Mouse (Mus musculus): ENCODE results near the gene Hivep3. TPM values are rescaled to one million over a fixed set of nuclear protein-coding genes. Genes with fewer than 3 reads are reported as not detected.

Hivep3 gene
- polyA plus RNA-seq, 1 experiment from 2014 or later, result 5.7 TPM

- ATAC-seq (ENCODE audit: insufficient read depth, low FRiP score, low TSS enrichment) (no peak), DNase-seq (ENCODE audit: low spot score) (no peak)
- no peaks in the 10 kb centered on the region for H3K27me3 ChIP-seq (ENCODE audit: control insufficient read depth, insufficient read depth, low read length)
- H3K27ac ChIP-seq (ENCODE audit: low read depth, low read length), result no peak overlapping the region
- H3K4me1 ChIP-seq (ENCODE audit: control insufficient read depth, insufficient read depth, low read length), result peaks cover under 1% of the 10 kb centered on the region
- no peak overlapping the region for H3K4me3 ChIP-seq (ENCODE audit: low read depth, low read length)
- WGBS, result 89% methylated on average over 12 of the region's 12 CpGs
- H3K9ac ChIP-seq (ENCODE audit: low read length), result no peak overlapping the region
- no peaks in the 10 kb centered on the region for H3K36me3 ChIP-seq (ENCODE audit: control insufficient read depth, insufficient read depth, low read length)
- H3K9me3 ChIP-seq (ENCODE audit: control insufficient read depth, low read length), result no peaks in the 10 kb centered on the region
- H3K4me2 ChIP-seq (ENCODE audit: low read depth), result no peak overlapping the region
These were observed 247.6 kb downstream of the Hivep3 start for GRCm38 (mm10) chr4:119981047-119981720.

DNA sequence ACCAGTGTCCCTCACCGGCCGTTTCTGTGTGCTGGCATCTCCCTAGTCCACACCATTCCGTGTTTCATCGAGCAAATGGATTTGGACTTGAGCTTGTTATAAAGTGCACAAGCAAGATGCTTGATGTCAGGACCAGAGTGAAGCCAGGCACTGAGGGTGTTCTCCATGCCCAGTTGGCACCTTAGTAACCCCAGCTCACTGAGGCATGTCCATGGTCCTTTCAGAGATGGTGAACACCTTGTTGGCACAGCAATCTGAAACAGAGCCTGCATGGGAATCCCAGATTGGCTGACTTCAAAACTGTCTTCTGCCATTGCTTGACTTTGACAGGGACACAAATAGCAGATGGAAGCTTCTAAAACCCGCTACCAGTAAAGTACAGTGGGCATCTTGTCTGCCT, 252.5 kb downstream of the Hivep3 start:
- no peak for ATAC-seq (ENCODE audit: insufficient read depth, low FRiP score, low TSS enrichment)
- no peak overlapping the region for H3K4me3 ChIP-seq (ENCODE audit: low read depth, low read length)
- no peak overlapping the region for H3K4me2 ChIP-seq (ENCODE audit: low read depth)
- no peaks in the 10 kb centered on the region for H3K36me3 ChIP-seq (ENCODE audit: control insufficient read depth, insufficient read depth, low read length)
- no peaks in the 10 kb centered on the region for H3K27me3 ChIP-seq (ENCODE audit: control insufficient read depth, insufficient read depth, low read length)
- H3K4me1 ChIP-seq (ENCODE audit: control insufficient read depth, insufficient read depth, low read length), result peaks cover 13% of the 10 kb centered on the region
- 84% methylated on average over 5 of the region's 5 CpGs for WGBS
- no peak for DNase-seq (ENCODE audit: low spot score)
- no peaks in the 10 kb centered on the region for H3K9me3 ChIP-seq (ENCODE audit: control insufficient read depth, low read length)
- H3K9ac ChIP-seq (ENCODE audit: low read length), result no peak overlapping the region
- H3K27ac ChIP-seq (ENCODE audit: low read depth, low read length), result no peak overlapping the region

DNA sequence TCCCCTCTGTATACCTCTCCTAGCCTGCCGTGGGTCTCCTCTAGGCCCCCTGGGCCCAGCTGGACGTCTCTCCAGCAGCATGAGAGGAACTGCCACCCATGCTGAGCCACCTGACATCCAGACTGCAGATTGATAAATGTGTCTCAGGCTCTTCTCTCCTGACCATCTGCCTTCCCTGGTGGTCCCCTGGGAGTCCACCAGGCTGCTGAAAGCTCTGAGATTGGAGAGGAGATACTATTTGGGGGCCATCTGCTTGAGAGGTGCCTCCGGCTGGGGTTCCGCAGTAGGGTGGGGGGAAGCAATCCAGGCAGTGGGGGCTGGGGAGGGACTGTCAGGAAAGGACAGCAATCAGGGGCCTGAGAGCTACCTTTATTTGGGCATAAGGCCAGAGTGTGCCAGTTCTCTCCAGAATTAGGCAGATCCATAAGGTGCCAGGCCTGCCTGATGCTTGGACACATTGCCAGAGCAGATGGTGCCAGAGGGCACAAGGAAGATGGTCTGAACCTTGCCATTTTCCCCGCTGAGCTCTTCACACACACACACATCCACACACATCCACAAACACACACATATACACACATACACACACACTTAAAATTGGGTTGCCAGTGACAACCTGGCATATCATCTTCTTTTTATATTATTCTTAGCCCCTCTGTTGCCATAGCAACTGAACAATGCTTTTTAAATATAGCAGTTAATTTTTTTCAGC, 253.2 kb downstream of the Hivep3 start:
- Histone ChIP-seq H3K4me1 (ENCODE audit: control insufficient read depth, insufficient read depth, low read length) (peaks cover 13% of the 10 kb centered on the region), H3K27ac (ENCODE audit: low read depth, low read length) (no peak overlapping the region), H3K9ac (ENCODE audit: low read length) (no peak overlapping the region), H3K4me3 (ENCODE audit: low read depth, low read length) (no peak overlapping the region), H3K9me3 (ENCODE audit: control insufficient read depth, low read length) (no peaks in the 10 kb centered on the region), H3K4me2 (ENCODE audit: low read depth) (no peak overlapping the region), H3K27me3 (ENCODE audit: control insufficient read depth, insufficient read depth, low read length) (no peaks in the 10 kb centered on the region), H3K36me3 (ENCODE audit: control insufficient read depth, insufficient read depth, low read length) (no peaks in the 10 kb centered on the region)
- peak; percentile 48 for ATAC-seq (ENCODE audit: insufficient read depth, low FRiP score, low TSS enrichment)
- peak; percentile 54 for DNase-seq (ENCODE audit: low spot score)
- 39% methylated on average over 5 of the region's 5 CpGs for WGBS

GRCm38 (mm10) chr4:119987376-119988087, 253.9 kb downstream of the Hivep3 start:
- H3K4me1 ChIP-seq (ENCODE audit: control insufficient read depth, insufficient read depth, low read length), result peaks cover 13% of the 10 kb centered on the region
- H3K4me3 ChIP-seq (ENCODE audit: low read depth, low read length), result no peak overlapping the region
- H3K27me3 ChIP-seq (ENCODE audit: control insufficient read depth, insufficient read depth, low read length), result no peaks in the 10 kb centered on the region
- H3K9me3 ChIP-seq (ENCODE audit: control insufficient read depth, low read length), result no peaks in the 10 kb centered on the region
- no peak overlapping the region for H3K9ac ChIP-seq (ENCODE audit: low read length)
- DNase-seq (ENCODE audit: low spot score) (peak; percentile 39), ATAC-seq (ENCODE audit: insufficient read depth, low FRiP score, low TSS enrichment) (0 out of 2 replicates have a peak, but pooled peaks have one; percentile 38)
- H3K36me3 ChIP-seq (ENCODE audit: control insufficient read depth, insufficient read depth, low read length), result no peaks in the 10 kb centered on the region
- WGBS, result 34% methylated on average over 4 of the region's 4 CpGs
- H3K27ac ChIP-seq (ENCODE audit: low read depth, low read length), result no peak overlapping the region
- no peak overlapping the region for H3K4me2 ChIP-seq (ENCODE audit: low read depth)

DNA sequence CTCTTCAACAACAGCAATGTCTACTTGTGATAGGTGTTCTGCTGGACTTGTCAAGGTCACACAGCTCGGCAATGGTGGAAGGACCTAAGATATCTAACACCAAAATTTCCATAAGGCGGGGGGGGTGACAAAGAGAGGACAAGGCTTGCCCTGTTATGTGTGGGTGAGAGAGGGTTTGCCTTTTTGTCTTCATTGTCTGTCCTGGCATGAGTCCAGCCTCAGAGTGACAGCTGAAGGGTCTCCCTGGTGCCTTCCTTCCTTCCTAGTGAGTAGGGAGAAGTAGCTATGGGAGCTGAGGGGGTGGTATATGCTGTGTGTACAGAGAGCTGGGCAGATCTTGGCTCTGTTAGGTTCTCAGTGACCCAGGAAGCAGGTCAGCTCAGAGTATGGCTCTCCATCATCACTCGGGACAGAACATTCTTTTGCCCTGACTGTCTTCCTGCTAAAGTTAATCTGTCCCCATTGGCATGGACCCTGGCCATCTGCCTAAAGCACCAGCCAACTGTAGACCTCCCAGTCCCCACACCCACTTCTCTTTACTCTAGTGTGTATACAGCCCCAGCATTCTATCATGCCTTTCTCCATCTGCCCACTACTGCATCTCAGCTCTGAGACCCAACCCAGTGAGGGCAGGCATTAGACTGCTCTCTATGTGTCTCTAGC, 255.6 kb downstream of the Hivep3 start:
- WGBS, result 72% methylated on average over 3 of the region's 3 CpGs
- ATAC-seq (ENCODE audit: insufficient read depth, low FRiP score, low TSS enrichment), result no peak
- H3K27ac ChIP-seq (ENCODE audit: low read depth, low read length), result no peak overlapping the region

DNA sequence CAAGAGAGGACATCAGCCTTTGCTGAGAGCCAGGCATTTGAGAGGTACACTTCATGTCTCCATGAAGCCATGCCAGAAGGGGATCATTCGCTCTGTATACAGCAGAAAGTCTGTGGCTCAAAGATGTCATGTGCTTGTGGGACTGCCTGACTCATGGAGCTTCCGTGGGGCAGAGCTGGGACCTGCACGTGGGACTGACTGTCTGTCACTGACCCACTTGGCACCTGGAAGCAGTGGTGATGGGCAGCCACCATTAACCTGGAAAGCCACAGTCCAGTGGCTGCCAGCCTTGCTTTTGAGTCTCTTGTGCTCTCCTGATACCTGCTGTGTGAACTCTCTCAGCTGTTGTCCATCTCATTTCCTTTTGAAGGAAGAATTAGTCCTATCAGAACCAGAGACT, 256.8 kb downstream of the Hivep3 start:
- WGBS, result 85% methylated on average over 3 of the region's 3 CpGs
- no peak for ATAC-seq (ENCODE audit: insufficient read depth, low FRiP score, low TSS enrichment)

More for the DNA sequence above, 255.6 kb downstream of the Hivep3 start:
- Histone ChIP-seq H3K27me3 (ENCODE audit: control insufficient read depth, insufficient read depth, low read length) (no peaks in the 10 kb centered on the region), H3K36me3 (ENCODE audit: control insufficient read depth, insufficient read depth, low read length) (no peaks in the 10 kb centered on the region), H3K4me1 (ENCODE audit: control insufficient read depth, insufficient read depth, low read length) (peaks cover 13% of the 10 kb centered on the region), H3K4me3 (ENCODE audit: low read depth, low read length) (no peak overlapping the region), H3K9me3 (ENCODE audit: control insufficient read depth, low read length) (no peaks in the 10 kb centered on the region), H3K4me2 (ENCODE audit: low read depth) (no peak overlapping the region), H3K9ac (ENCODE audit: low read length) (no peak overlapping the region)
- DNase-seq (ENCODE audit: low spot score), result no peak

GRCm38 (mm10) chr4:119990841-119991240, 257.3 kb downstream of the Hivep3 start:
- Histone ChIP-seq H3K4me2 (ENCODE audit: low read depth) (no peak overlapping the region), H3K9me3 (ENCODE audit: control insufficient read depth, low read length) (no peaks in the 10 kb centered on the region), H3K4me3 (ENCODE audit: low read depth, low read length) (no peak overlapping the region), H3K27ac (ENCODE audit: low read depth, low read length) (no peak overlapping the region), H3K36me3 (ENCODE audit: control insufficient read depth, insufficient read depth, low read length) (no peaks in the 10 kb centered on the region), H3K9ac (ENCODE audit: low read length) (no peak overlapping the region), H3K4me1 (ENCODE audit: control insufficient read depth, insufficient read depth, low read length) (peaks cover 13% of the 10 kb centered on the region), H3K27me3 (ENCODE audit: control insufficient read depth, insufficient read depth, low read length) (no peaks in the 10 kb centered on the region)
- ATAC-seq (ENCODE audit: insufficient read depth, low FRiP score, low TSS enrichment) (no peak), DNase-seq (ENCODE audit: low spot score) (no peak)
- WGBS, result 93% methylated on average over 3 of the region's 3 CpGs

More for the DNA sequence above, 256.8 kb downstream of the Hivep3 start:
- Histone ChIP-seq H3K4me3 (ENCODE audit: low read depth, low read length) (no peak overlapping the region), H3K27me3 (ENCODE audit: control insufficient read depth, insufficient read depth, low read length) (no peaks in the 10 kb centered on the region), H3K9ac (ENCODE audit: low read length) (no peak overlapping the region), H3K4me2 (ENCODE audit: low read depth) (no peak overlapping the region), H3K36me3 (ENCODE audit: control insufficient read depth, insufficient read depth, low read length) (no peaks in the 10 kb centered on the region), H3K27ac (ENCODE audit: low read depth, low read length) (no peak overlapping the region), H3K4me1 (ENCODE audit: control insufficient read depth, insufficient read depth, low read length) (peaks cover 13% of the 10 kb centered on the region), H3K9me3 (ENCODE audit: control insufficient read depth, low read length) (no peaks in the 10 kb centered on the region)
- no peak for DNase-seq (ENCODE audit: low spot score)

DNA sequence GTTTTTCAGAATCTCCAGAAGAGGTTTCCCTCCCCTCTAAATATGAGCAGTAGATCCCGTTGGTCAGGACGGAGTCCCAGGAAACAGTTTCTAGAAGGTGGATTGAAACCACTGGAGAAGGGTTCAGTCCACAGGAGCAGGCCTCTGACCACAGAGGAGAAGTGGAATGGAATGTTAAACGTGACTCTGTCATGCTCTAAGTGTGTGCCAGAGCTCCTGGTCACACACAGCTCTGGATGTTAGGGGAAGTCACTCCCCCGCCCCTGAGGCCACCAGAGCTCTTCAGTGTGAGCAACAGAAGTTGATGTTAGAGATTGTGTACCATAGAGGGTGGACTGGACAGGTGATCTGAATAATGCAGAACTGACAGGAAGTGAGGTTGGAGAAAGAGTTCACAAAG, 258.2 kb downstream of the Hivep3 start:
- H3K4me2 ChIP-seq (ENCODE audit: low read depth), result no peak overlapping the region
- H3K9me3 ChIP-seq (ENCODE audit: control insufficient read depth, low read length), result no peaks in the 10 kb centered on the region
- WGBS, result 76% methylated on average over 4 of the region's 4 CpGs
- H3K4me1 ChIP-seq (ENCODE audit: control insufficient read depth, insufficient read depth, low read length), result peaks cover 8% of the 10 kb centered on the region
- no peak for ATAC-seq (ENCODE audit: insufficient read depth, low FRiP score, low TSS enrichment)
- DNase-seq (ENCODE audit: low spot score), result no peak
- no peaks in the 10 kb centered on the region for H3K36me3 ChIP-seq (ENCODE audit: control insufficient read depth, insufficient read depth, low read length)
- H3K9ac ChIP-seq (ENCODE audit: low read length), result no peak overlapping the region
- H3K4me3 ChIP-seq (ENCODE audit: low read depth, low read length), result no peak overlapping the region
- H3K27me3 ChIP-seq (ENCODE audit: control insufficient read depth, insufficient read depth, low read length), result no peaks in the 10 kb centered on the region
- no peak overlapping the region for H3K27ac ChIP-seq (ENCODE audit: low read depth, low read length)
